Mouse (Mus musculus) T-helper 1 cell (primary cell): ENCODE measurements around the gene Arntl2.

Source experiments
- in situ Hi-C: fragments of 300-600 bp; cut with MboI, MseI; formaldehyde crosslinking; loops from one replicate; pipeline ENCODE4 v1.15.1; 2025; ENCODE audit warnings: high pct_unique_total_duplicates

Gene Arntl2

GRCm38 (mm10) chr6:146776610-146777389 lies 19.1 kb upstream of the Arntl2 start:
- in situ Hi-C loops: no loop called here

- in situ Hi-C loops: no loop called here
Measured at GRCm38 (mm10) chr6:146778055-146778454, 17.8 kb upstream of the Arntl2 start.

- in situ Hi-C loops: no loop called here
Measured at GRCm38 (mm10) chr6:146781566-146781965, 14.3 kb upstream of the Arntl2 start.

GRCm38 (mm10) chr6:146793527-146793926 lies 2.3 kb upstream of the Arntl2 start:
- in situ Hi-C loops: no loop called here

GRCm38 (mm10) chr6:146795166-146795923 lies 510 bp upstream of the Arntl2 start:
- in situ Hi-C loops: no loop called here

GRCm38 (mm10) chr6:146797446-146797845 lies 1.6 kb downstream of the Arntl2 start:
- in situ Hi-C loops: no loop called here

GRCm38 (mm10) chr6:146809991-146810390 lies 14.1 kb downstream of the Arntl2 start:
- in situ Hi-C loops: no loop called here

GRCm38 (mm10) chr6:146813007-146813406 lies 17.2 kb downstream of the Arntl2 start:
- in situ Hi-C loops: no loop called here

- in situ Hi-C loops: no loop called here
Measured at GRCm38 (mm10) chr6:146820177-146820965, 24.5 kb downstream of the Arntl2 start.

- in situ Hi-C loops: no loop called here
Measured at GRCm38 (mm10) chr6:146821958-146822357, 26.1 kb downstream of the Arntl2 start.

- in situ Hi-C loops: no loop called here
Measured at GRCm38 (mm10) chr6:146824727-146825486, 29.1 kb downstream of the Arntl2 start.

GRCm38 (mm10) chr6:146825487-146825773 lies 29.6 kb downstream of the Arntl2 start:
- in situ Hi-C loops: no loop called here

GRCm38 (mm10) chr6:146831320-146831719 lies 35.5 kb downstream of the Arntl2 start:
- in situ Hi-C loops: no loop called here

GRCm38 (mm10) chr6:146833485-146834314 lies 37.8 kb downstream of the Arntl2 start:
- in situ Hi-C loops: no loop called here

- in situ Hi-C loops: no loop called here
Measured at GRCm38 (mm10) chr6:146834342-146834741, 38.5 kb downstream of the Arntl2 start.

GRCm38 (mm10) chr6:146835784-146836183 lies 39.9 kb downstream of the Arntl2 start:
- in situ Hi-C loops: no loop called here

- in situ Hi-C loops: no loop called here
Measured at GRCm38 (mm10) chr6:146837316-146837715, 41.5 kb downstream of the Arntl2 start.

- in situ Hi-C loops: no loop called here
Measured at GRCm38 (mm10) chr6:146838366-146838765, 42.5 kb downstream of the Arntl2 start.

- in situ Hi-C loops: no loop called here
Measured at GRCm38 (mm10) chr6:146838863-146839262, 43.0 kb downstream of the Arntl2 start.

GRCm38 (mm10) chr6:146844867-146845266 lies 49.0 kb downstream of the Arntl2 start:
- in situ Hi-C loops: no loop called here

GRCm38 (mm10) chr6:146845347-146845746 lies 49.5 kb downstream of the Arntl2 start:
- in situ Hi-C loops: no loop called here
